Mouse (Mus musculus) kidney, embryonic 15.5 days (tissue): ENCODE measurements around the gene Tacc3. TPM values are rescaled to one million over a fixed set of nuclear protein-coding genes. Genes with fewer than 3 reads are reported as not detected.
A peak's percentile ranks its signal among the peaks of the same experiment; 100 is the strongest.

Source experiments
- ATAC-seq: fragments of 200-750 bp; cut with Nextera tagmentation; replicated peaks from 2 replicates; pipeline ENCODE4 v1.8.0; 2017; ENCODE audit warnings: moderate TSS enrichment; ENCODE audit not compliant: low FRiP score
- H3K27ac ChIP-seq: fragments of 300-500 bp; sonication (generic); 2 replicates; pipeline ENCODE4 v1.5.1; 2015; ENCODE audit warnings: mild to moderate bottlenecking, inconsistent platforms
- H3K27me3 ChIP-seq: fragments of 300-500 bp; sonication (generic); 2 replicates; pipeline ENCODE4 v1.6.1; 2015; ENCODE audit warnings: inconsistent platforms
- H3K36me3 ChIP-seq: fragments of 300-500 bp; sonication (generic); 2 replicates; pipeline ENCODE4 v1.6.1; 2015; ENCODE audit warnings: inconsistent platforms
- H3K4me1 ChIP-seq: fragments of 300-500 bp; sonication (generic); 2 replicates; pipeline ENCODE4 v1.6.1; 2015; ENCODE audit warnings: inconsistent platforms
- H3K4me2 ChIP-seq: fragments of 300-500 bp; sonication (generic); 2 replicates; pipeline ENCODE4 v1.6.1; 2015; ENCODE audit warnings: moderate library complexity, mild to moderate bottlenecking, inconsistent platforms
- H3K4me3 ChIP-seq: fragments of 300-500 bp; sonication (generic); replicated peaks from 2 replicates; pipeline ENCODE4 v1.5.1; 2015; ENCODE audit warnings: mild to moderate bottlenecking, inconsistent platforms
- H3K9ac ChIP-seq: fragments of 300-500 bp; sonication (generic); 2 replicates; pipeline ENCODE4 v1.6.1; 2015; ENCODE audit warnings: mild to moderate bottlenecking, inconsistent platforms
- H3K9me3 ChIP-seq: fragments of 300-500 bp; sonication (generic); replicated peaks from 2 replicates; pipeline ENCODE4 v1.6.1; 2016; ENCODE audit warnings: inconsistent platforms
- WGBS: fragments of 180-500 bp; shearing (Covaris S2); methylation state at CpG from one replicate; pipeline ENCODE4 v1.1.7; 2015; ENCODE audit warnings: mixed read lengths; 5-methylcytosine and 5-hydroxymethylcytosine counted together
- polyA plus RNA-seq: library from polyadenylated mRNA; unstranded; fragments of >200 nt; fragmentation: Nextera tagmentation; extraction: Ambion mirVana; gene quantifications from 2 replicates; pipeline ENCODE4 v1.2.1, GENCODE M21; 2015

Gene Tacc3
- polyA plus RNA-seq, 1 experiment from 2014 or later: 195 TPM

DNA sequence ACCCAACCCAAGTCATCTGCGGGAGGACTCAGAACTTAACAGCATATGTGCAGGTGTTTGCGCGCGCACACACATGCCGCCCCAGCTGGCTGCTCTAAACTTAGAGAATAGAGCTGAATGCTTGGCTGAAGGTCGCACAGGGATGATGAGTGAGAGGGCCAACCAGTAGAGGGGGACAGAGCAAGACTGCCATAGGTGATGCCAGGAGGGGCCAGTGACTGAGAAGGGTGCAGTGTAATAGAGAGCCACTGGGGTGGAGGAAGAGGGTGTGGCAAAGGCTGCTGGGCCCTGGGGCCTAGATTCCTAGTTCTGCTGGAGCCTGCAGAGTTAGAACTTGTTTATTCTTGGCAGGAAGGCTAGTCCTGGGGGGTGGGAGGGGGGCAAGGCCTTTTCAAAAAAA is 58.5 kb downstream of the Tacc3 start:
- WGBS: 78% methylated on average over 6 of the region's 6 CpGs
- Histone ChIP-seq H3K9ac (no peak overlapping the region), H3K36me3 (no peaks in the 10 kb centered on the region), H3K4me3 (no peak overlapping the region), H3K4me1 (peaks cover 25% of the 10 kb centered on the region), H3K27me3 (peaks cover 14% of the 10 kb centered on the region; the same call in 1 of the 2 replicates), H3K4me2 (no peak overlapping the region), H3K27ac (no peak overlapping the region), H3K9me3 (no peaks in the 10 kb centered on the region)
- ATAC-seq: no peak; the same call in 1 of the 2 replicates

GRCm38 (mm10) chr5:33718460-33718859 is 60.5 kb downstream of the Tacc3 start:
- Histone ChIP-seq H3K4me3 (no peak overlapping the region), H3K9ac (no peak overlapping the region), H3K27ac (no peak overlapping the region), H3K9me3 (no peaks in the 10 kb centered on the region), H3K36me3 (no peaks in the 10 kb centered on the region), H3K4me1 (peaks cover 43% of the 10 kb centered on the region), H3K4me2 (no peak overlapping the region), H3K27me3 (peaks cover 26% of the 10 kb centered on the region)
- WGBS: 88% methylated on average over 5 of the region's 5 CpGs
- no peak for ATAC-seq

GRCm38 (mm10) chr5:33720852-33721490 is 63.0 kb downstream of the Tacc3 start:
- peak overlapping the region; percentile 78; the same call in 1 of the 2 replicates for H3K27ac ChIP-seq
- H3K36me3 ChIP-seq: no peaks in the 10 kb centered on the region
- ATAC-seq: no peak
- H3K4me3 ChIP-seq: peak overlapping the region; percentile 78
- no peaks in the 10 kb centered on the region for H3K9me3 ChIP-seq
- WGBS: 11% methylated on average over 8 of the region's 8 CpGs
- peak overlapping the region; percentile 98 for H3K4me2 ChIP-seq
- H3K27me3 ChIP-seq: peaks cover 43% of the 10 kb centered on the region
- no peak overlapping the region for H3K9ac ChIP-seq
- peaks cover 53% of the 10 kb centered on the region for H3K4me1 ChIP-seq

GRCm38 (mm10) chr5:33721541-33722265 is 63.8 kb downstream of the Tacc3 start, which contains the start of gene Fgfr3:
Gene Fgfr3, plus strand, starts transcription at chr5:33721674.
- WGBS: under 1% methylated on average over 67 of the region's 73 CpGs
- Histone ChIP-seq H3K4me1 (peaks cover 54% of the 10 kb centered on the region), H3K36me3 (no peaks in the 10 kb centered on the region), H3K27me3 (peaks cover 43% of the 10 kb centered on the region), H3K4me3 (peak within 1 kb of the TSS; percentile 78), H3K27ac (peak within 1 kb of the TSS; percentile 78), H3K9ac (peak within 1 kb of the TSS; percentile 68), H3K4me2 (peak within 1 kb of the TSS; percentile 98), H3K9me3 (no peaks in the 10 kb centered on the region)
- ATAC-seq: peak; percentile 81

DNA sequence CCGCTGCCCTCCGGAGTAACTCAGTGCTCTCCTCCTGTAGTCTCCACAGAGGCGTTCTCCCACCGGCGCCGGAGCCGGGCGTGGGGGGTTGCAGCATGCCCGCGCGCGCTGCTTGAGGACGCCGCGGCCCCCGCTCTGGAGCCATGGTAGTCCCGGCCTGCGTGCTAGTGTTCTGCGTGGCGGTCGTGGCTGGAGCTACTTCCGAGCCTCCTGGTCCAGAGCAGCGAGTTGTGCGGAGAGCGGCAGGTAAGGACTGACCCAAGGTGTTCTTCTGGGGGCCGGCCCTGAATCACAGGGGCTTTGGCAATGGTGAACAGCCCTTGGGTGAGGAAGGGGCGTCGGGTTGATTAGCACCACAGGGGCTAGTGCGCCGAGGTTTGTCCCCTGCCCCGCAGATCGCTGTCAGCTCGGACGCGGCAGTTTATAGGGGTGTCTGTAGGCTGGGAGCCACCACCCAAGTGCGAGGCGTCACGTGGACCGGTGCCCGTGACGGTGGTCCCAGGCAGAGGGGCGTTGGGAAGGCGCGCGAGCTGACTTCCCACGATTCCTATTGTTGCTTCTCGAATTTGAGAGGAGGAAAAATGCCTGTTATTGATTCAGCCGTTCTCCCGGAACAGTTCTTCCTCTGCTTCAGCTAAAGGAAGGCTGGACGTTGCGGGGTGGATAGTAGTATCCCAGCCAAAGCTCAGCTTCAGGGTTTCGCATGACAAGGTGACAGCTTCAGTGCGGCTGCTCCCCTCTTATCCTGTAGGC is 64.5 kb downstream of the Tacc3 start:
- no peaks in the 10 kb centered on the region for H3K36me3 ChIP-seq
- H3K4me1 ChIP-seq: peaks cover 50% of the 10 kb centered on the region
- peak; percentile 0; the same call in 1 of the 2 replicates for ATAC-seq
- peak overlapping the region; percentile 78 for H3K4me3 ChIP-seq
- peak overlapping the region; percentile 68 for H3K9ac ChIP-seq
- peaks cover 43% of the 10 kb centered on the region for H3K27me3 ChIP-seq
- H3K9me3 ChIP-seq: no peaks in the 10 kb centered on the region
- peak overlapping the region; percentile 78 for H3K27ac ChIP-seq
- under 1% methylated on average over 53 of the region's 53 CpGs for whole genome bisulfite sequencing
- H3K4me2 ChIP-seq: peak overlapping the region; percentile 98

GRCm38 (mm10) chr5:33723019-33723640 is 65.2 kb downstream of the Tacc3 start:
- Histone ChIP-seq H3K9me3 (no peaks in the 10 kb centered on the region), H3K27me3 (peaks cover 43% of the 10 kb centered on the region), H3K27ac (peak overlapping the region; percentile 63; the same call in 1 of the 2 replicates), H3K4me2 (peak overlapping the region; percentile 98), H3K9ac (peak overlapping the region; percentile 68), H3K4me1 (peaks cover 50% of the 10 kb centered on the region), H3K4me3 (peak overlapping the region; percentile 78), H3K36me3 (peaks cover 6% of the 10 kb centered on the region; the same call in 1 of the 2 replicates)
- under 1% methylated on average over 59 of the region's 61 CpGs for WGBS
- no peak for ATAC-seq

DNA sequence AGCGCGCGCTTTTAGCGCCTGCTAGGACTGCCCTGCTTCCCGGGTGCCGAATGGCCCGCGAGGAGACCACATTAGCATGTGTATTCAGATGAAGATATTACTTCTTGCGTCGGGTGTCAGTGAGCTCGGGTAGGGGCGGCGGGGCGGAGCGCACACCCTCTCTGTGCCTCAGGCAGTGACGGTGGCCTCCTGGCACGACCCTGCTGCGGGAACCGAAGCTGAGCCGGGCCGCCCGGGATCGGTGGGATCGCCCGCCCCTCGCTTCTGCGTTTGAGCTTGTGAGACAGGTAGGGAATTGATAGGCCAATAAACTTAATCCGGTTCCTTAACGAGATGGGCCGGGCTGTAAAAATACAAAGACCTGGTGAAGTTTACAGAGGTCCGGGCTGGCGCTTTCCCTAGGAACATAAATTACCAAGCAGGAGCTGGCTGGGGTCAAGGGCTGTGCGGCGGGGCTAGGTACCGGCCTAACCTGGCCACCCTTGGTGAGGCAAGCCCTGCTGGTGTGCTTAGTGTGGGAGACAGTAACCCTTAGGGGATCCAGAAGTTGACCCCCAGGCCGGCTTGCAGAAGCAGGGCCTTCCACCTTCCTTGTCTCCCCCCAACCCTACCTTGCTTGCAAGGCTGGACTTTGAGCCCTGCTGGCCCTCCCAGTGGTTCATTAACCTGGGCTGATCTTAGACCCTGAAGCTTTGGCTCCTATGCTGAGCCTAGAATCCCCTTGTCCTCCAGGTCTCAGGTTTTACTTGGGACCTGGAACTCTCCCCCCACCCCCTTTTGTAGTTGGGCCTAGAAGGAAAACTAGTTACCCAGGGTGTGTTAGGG is 65.9 kb downstream of the Tacc3 start:
- peak overlapping the region; percentile 98 for H3K4me2 ChIP-seq
- H3K36me3 ChIP-seq: peaks cover 9% of the 10 kb centered on the region; the same call in 1 of the 2 replicates
- H3K27ac ChIP-seq: peak overlapping the region; percentile 63
- peaks cover 50% of the 10 kb centered on the region for H3K4me1 ChIP-seq
- peak; percentile 50; the same call in 1 of the 2 replicates for ATAC-seq
- peaks cover 43% of the 10 kb centered on the region for H3K27me3 ChIP-seq
- no peaks in the 10 kb centered on the region for H3K9me3 ChIP-seq
- H3K9ac ChIP-seq: peak overlapping the region; percentile 68
- peak overlapping the region; percentile 78 for H3K4me3 ChIP-seq
- WGBS: 6% methylated on average over 36 of the region's 36 CpGs

- H3K36me3 ChIP-seq: peaks cover 22% of the 10 kb centered on the region
- H3K4me3 ChIP-seq: no peak overlapping the region
- peaks cover 41% of the 10 kb centered on the region for H3K4me1 ChIP-seq
- H3K27ac ChIP-seq: no peak overlapping the region
- no peak for ATAC-seq
- WGBS: 75% methylated on average over 7 of the region's 7 CpGs
- H3K9ac ChIP-seq: no peak overlapping the region
- H3K9me3 ChIP-seq: no peaks in the 10 kb centered on the region
- peaks cover 33% of the 10 kb centered on the region for H3K27me3 ChIP-seq
- H3K4me2 ChIP-seq: no peak overlapping the region
These were observed 68.2 kb downstream of the Tacc3 start for GRCm38 (mm10) chr5:33726081-33726647.

DNA sequence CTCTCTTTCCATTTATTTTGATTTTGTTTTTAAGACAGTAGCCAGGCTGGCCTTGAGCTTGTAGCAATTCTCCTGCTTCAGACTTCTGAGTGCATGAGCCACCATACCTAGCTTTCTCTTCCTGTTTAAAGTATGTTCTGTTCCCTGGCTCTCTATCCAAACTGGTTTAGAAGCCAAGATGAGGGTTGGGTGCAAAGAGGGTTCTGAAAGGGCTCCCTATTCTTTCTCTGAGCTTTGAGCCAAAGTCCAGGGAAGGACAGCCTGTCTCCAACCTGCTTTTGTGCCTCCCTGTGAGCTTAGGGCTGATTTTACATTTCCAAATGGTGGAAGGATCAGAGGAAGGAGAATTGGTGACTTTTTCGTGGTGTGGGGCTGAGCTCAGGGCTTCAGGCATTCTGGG is 69.0 kb downstream of the Tacc3 start:
- 81% methylated on average over 1 of the region's 1 CpGs for WGBS
- H3K27ac ChIP-seq: no peak overlapping the region
- H3K4me3 ChIP-seq: no peak overlapping the region
- peaks cover 33% of the 10 kb centered on the region for H3K27me3 ChIP-seq
- ATAC-seq: no peak
- no peak overlapping the region for H3K4me2 ChIP-seq
- H3K36me3 ChIP-seq: peaks cover 29% of the 10 kb centered on the region
- H3K9me3 ChIP-seq: no peaks in the 10 kb centered on the region
- peaks cover 36% of the 10 kb centered on the region for H3K4me1 ChIP-seq
- H3K9ac ChIP-seq: no peak overlapping the region
